Mouse (Mus musculus) stomach, postnatal 0 days (tissue): ENCODE measurements around the gene Fam129c. TPM values are rescaled to one million over a fixed set of nuclear protein-coding genes. Genes with fewer than 3 reads are reported as not detected.
A peak's percentile ranks its signal among the peaks of the same experiment; 100 is the strongest.

Experiments used
- ATAC-seq: fragments of 200-750 bp; cut with Nextera tagmentation; 2 replicates; pipeline ENCODE4 v1.8.0; 2017; ENCODE audit not compliant: low FRiP score, low TSS enrichment
- DNase-seq: peaks from one replicate; pipeline ENCODE4 v3.0.0-alpha.2; 2016; ENCODE audit warnings: low spot score
- H3K27ac ChIP-seq: fragments of 300-500 bp; sonication (generic); replicated peaks from 2 replicates; pipeline ENCODE4 v1.5.1; 2014; ENCODE audit warnings: mild to moderate bottlenecking, control low read depth
- H3K27me3 ChIP-seq: fragments of 300-500 bp; sonication (generic); 2 replicates; pipeline ENCODE4 v1.6.1; 2014; ENCODE audit warnings: low read length; ENCODE audit not compliant: control insufficient read depth, insufficient read depth
- H3K36me3 ChIP-seq: fragments of 300-500 bp; sonication (generic); 2 replicates; pipeline ENCODE4 v1.6.1; 2014; ENCODE audit warnings: low read length, mixed read lengths; ENCODE audit not compliant: control insufficient read depth, insufficient read depth
- H3K4me1 ChIP-seq: fragments of 300-500 bp; sonication (generic); replicated peaks from 2 replicates; pipeline ENCODE4 v1.6.1; 2014; ENCODE audit warnings: antibody characterized with exemption; ENCODE audit not compliant: control insufficient read depth, insufficient read depth
- H3K4me2 ChIP-seq: fragments of 300-500 bp; sonication (generic); replicated peaks from 2 replicates; pipeline ENCODE4 v1.6.1; 2014; ENCODE audit warnings: low read depth, mild to moderate bottlenecking, control low read depth, moderate library complexity
- H3K4me3 ChIP-seq: fragments of 300-500 bp; sonication (generic); 2 replicates; pipeline ENCODE4 v1.5.1; 2014; ENCODE audit warnings: low read depth, low read length, control low read depth
- H3K9ac ChIP-seq: fragments of 300-500 bp; sonication (generic); 2 replicates; pipeline ENCODE4 v1.6.1; 2014; ENCODE audit warnings: mild to moderate bottlenecking, low read length, control low read depth, mixed read lengths
- H3K9me3 ChIP-seq: fragments of 300-500 bp; sonication (generic); 2 replicates; pipeline ENCODE4 v1.6.1; 2016; ENCODE audit warnings: low read length; ENCODE audit not compliant: control insufficient read depth
- CTCF ChIP-seq: IDR thresholded peaks from 2 replicates; pipeline ENCODE4 v1.5.1; 2016; ENCODE audit warnings: antibody characterized with exemption, low read depth, mild to moderate bottlenecking, moderate library complexity
- EP300 ChIP-seq: optimal IDR thresholded peaks from 2 replicates; pipeline ENCODE3; 2016; ENCODE audit warnings: antibody characterized with exemption
- WGBS: fragments of 180-500 bp; shearing (Covaris S2); extraction: QIAGEN DNeasy Blood & Tissue Kit; methylation state at CpG from one replicate; pipeline ENCODE4 v1.1.7; 2014; 5-methylcytosine and 5-hydroxymethylcytosine counted together
- polyA plus RNA-seq: library from polyadenylated mRNA; unstranded; fragments of >200 nt; fragmentation: Nextera tagmentation; extraction: Ambion mirVana; gene quantifications from 2 replicates; pipeline ENCODE4 v1.2.1, GENCODE M21; 2015

Fam129c gene
- polyA plus RNA-seq, 1 experiment from 2014 or later = 1.4 TPM

DNA sequence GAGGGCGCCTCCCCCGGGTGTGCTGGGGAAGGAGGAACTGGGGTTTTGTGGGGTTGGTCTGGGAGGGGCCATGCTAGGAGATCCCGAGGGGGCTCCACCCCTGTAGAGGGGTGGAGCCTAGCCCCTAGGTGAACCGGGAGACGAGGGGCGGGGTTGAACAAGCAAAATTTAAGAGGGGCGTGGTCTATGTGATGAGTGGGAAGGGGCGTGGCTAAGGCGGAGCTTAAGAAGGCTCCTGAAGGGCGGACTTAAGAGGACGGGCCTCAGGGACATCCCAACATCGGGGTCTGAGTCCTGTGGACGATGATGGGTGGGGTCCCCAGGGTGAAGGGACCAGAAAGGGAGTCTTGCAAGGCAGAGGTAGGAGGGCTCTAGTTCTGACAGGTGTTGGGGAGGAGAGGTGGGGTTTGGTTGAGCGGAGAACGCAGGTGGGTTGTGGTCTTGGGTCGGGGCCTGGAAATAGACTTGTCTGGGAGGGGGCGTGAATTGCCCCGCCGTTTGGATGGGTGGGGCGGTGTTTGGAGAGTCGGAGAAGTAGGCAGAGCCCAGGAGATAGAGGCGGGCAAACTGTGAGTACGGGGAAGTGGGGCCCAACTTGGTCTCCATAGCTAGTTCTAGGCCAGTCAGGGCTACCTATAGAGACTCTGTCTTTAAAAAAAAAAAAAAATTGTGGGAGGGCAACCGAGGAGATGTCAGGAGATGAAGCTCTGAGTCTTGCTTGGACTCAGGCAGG lies 38.3 kb upstream of the Fam129c start:
- Histone ChIP-seq H3K27ac (no peak overlapping the region), H3K4me3 (peak overlapping the region; percentile 45), H3K36me3 (no peaks in the 10 kb centered on the region), H3K9ac (peak overlapping the region; percentile 58), H3K4me1 (0 out of 2 replicates have a peak, but pooled peaks cover 2% of the 10 kb centered on the region), H3K9me3 (no peaks in the 10 kb centered on the region), H3K4me2 (peak overlapping the region; percentile 76), H3K27me3 (0 out of 2 replicates have a peak, but pooled peaks cover 3% of the 10 kb centered on the region)
- peak; percentile 74 for DNase-seq
- 1% methylated on average over 24 of the region's 24 CpGs for WGBS
- TF ChIP-seq EP300 (no peak), CTCF (peak; percentile 29; the same call in 1 of the 2 replicates)
- ATAC-seq = peak; percentile 49; the same call in 1 of the 2 replicates

GRCm38 (mm10) chr8:71560071-71560470 lies 37.4 kb upstream of the Fam129c start:
- H3K9me3 ChIP-seq = no peaks in the 10 kb centered on the region
- no peak overlapping the region for H3K4me3 ChIP-seq
- no peak overlapping the region for H3K9ac ChIP-seq
- TF ChIP-seq CTCF (no peak), EP300 (no peak)
- no peaks in the 10 kb centered on the region for H3K36me3 ChIP-seq
- H3K27ac ChIP-seq = no peak overlapping the region
- H3K4me1 ChIP-seq = 0 out of 2 replicates have a peak, but pooled peaks cover 2% of the 10 kb centered on the region
- WGBS = 65% methylated on average over 3 of the region's 3 CpGs
- 0 out of 2 replicates have a peak, but pooled peaks cover 3% of the 10 kb centered on the region for H3K27me3 ChIP-seq
- ATAC-seq (no peak), DNase-seq (no peak)
- H3K4me2 ChIP-seq = no peak overlapping the region

DNA sequence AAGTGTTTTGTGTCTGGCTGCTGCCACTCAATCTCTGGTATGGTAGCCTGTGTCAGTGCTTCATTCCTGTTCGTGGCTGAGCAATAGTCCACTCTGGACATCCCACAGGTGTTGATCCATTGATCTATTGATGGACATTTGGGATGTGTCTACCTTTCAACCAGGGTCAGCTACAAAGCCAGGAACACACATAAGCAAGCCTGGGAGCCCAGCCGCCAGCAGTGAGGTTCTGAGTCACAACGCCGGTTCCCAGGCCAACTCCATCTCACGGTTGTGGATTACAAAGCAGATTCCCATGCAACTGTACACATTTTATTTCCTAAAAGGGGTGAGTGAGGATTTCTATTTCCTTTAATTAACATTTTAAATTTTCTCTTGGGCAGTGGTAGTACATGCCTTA lies 36.7 kb upstream of the Fam129c start:
- 86% methylated on average over 5 of the region's 5 CpGs for WGBS
- ATAC-seq = no peak
- Histone ChIP-seq H3K27ac (no peak overlapping the region), H3K4me3 (no peak overlapping the region), H3K9ac (no peak overlapping the region), H3K4me2 (no peak overlapping the region), H3K27me3 (0 out of 2 replicates have a peak, but pooled peaks cover 3% of the 10 kb centered on the region), H3K9me3 (no peaks in the 10 kb centered on the region), H3K36me3 (no peaks in the 10 kb centered on the region), H3K4me1 (0 out of 2 replicates have a peak, but pooled peaks cover 2% of the 10 kb centered on the region)
- no peak for DNase-seq
- TF ChIP-seq EP300 (no peak), CTCF (no peak)

DNA sequence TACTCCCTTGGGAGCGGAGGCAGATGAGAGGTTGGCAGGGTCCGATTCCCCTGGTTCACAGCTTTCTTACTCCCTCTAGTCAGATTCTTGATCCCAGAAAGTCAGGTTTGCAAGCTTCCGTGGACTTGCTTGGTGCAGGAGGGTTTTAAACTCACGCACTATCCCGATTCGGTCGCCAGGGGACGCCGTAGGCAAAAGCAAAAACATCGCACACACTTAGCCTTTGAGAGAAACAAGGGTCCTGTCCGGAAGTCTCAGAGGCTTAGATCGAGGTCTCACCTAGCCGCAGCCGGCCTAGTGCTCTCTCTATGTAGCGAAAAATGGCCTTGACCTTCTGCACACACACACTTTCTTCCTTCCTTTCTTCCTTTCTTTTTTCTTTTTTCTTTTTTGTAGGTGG lies 36.0 kb upstream of the Fam129c start:
- no peaks in the 10 kb centered on the region for H3K36me3 ChIP-seq
- no peaks in the 10 kb centered on the region for H3K9me3 ChIP-seq
- H3K27ac ChIP-seq = no peak overlapping the region
- H3K4me1 ChIP-seq = 0 out of 2 replicates have a peak, but pooled peaks cover 2% of the 10 kb centered on the region
- no peak overlapping the region for H3K4me3 ChIP-seq
- WGBS = 5% methylated on average over 15 of the region's 15 CpGs
- ATAC-seq (0 out of 2 replicates have a peak, but pooled peaks have one; percentile 41), DNase-seq (peak; percentile 87)
- H3K9ac ChIP-seq = no peak overlapping the region
- H3K27me3 ChIP-seq = 0 out of 2 replicates have a peak, but pooled peaks cover 3% of the 10 kb centered on the region
- no peak overlapping the region for H3K4me2 ChIP-seq
- peak; percentile 98 for TF ChIP-seq CTCF
- TF ChIP-seq EP300 = no peak

GRCm38 (mm10) chr8:71562751-71563150 lies 34.7 kb upstream of the Fam129c start:
- Histone ChIP-seq H3K9me3 (no peaks in the 10 kb centered on the region), H3K27ac (no peak overlapping the region), H3K4me3 (peak overlapping the region; percentile 28), H3K4me1 (0 out of 2 replicates have a peak, but pooled peaks cover 2% of the 10 kb centered on the region), H3K4me2 (peak overlapping the region; percentile 56), H3K9ac (0 out of 2 replicates have a peak overlapping the region, but pooled peaks have one; percentile 38), H3K36me3 (no peaks in the 10 kb centered on the region), H3K27me3 (0 out of 2 replicates have a peak, but pooled peaks cover 3% of the 10 kb centered on the region)
- under 1% methylated on average over 33 of the region's 33 CpGs for WGBS
- TF ChIP-seq CTCF (peak; percentile 89), EP300 (no peak)
- ATAC-seq = peak; percentile 74
- peak; percentile 88 for DNase-seq

- TF ChIP-seq EP300 (no peak), CTCF (peak; percentile 53)
- no peaks in the 10 kb centered on the region for H3K36me3 ChIP-seq
- H3K4me1 ChIP-seq = 0 out of 2 replicates have a peak, but pooled peaks cover 4% of the 10 kb centered on the region
- no peak overlapping the region for H3K27ac ChIP-seq
- no peak overlapping the region for H3K4me2 ChIP-seq
- DNase-seq (no peak), ATAC-seq (no peak)
- no peak overlapping the region for H3K4me3 ChIP-seq
- no peaks in the 10 kb centered on the region for H3K9me3 ChIP-seq
- 0 out of 2 replicates have a peak, but pooled peaks cover 3% of the 10 kb centered on the region for H3K27me3 ChIP-seq
- H3K9ac ChIP-seq = no peak overlapping the region
- 89% methylated on average over 4 of the region's 4 CpGs for WGBS
Measured at GRCm38 (mm10) chr8:71563992-71564391, 33.5 kb upstream of the Fam129c start.
